Mouse (Mus musculus) monocyte, adult 2 months (primary cell): Measurements from ENCODE around the gene B3galt1.

Source experiments
- DNase-seq, 2 experiments: peaks; one replicate each; pipeline ENCODE4 v3.0.0; 2022; ENCODE audit warnings: low spot score in 2 of 2, low read depth in 1 of 2

B3galt1 gene

DNA sequence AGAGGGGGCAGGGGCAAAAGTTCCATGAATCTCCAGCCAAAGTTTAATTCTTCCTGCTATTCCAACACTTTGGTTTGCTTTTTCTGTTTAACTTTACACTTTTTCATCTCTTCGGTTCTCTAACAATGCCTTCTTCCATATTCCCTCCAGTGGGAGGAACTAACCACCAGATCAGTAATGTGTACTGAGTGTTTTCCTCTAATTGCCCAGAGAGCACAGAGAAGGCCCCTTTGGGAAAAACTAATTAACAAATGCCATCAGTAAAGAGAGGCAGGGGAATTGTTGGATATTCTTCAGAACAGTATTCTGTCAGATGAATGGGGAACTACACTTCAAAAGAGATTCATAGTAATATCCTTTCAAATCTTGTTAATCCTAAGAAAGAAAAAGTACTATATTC, 338.1 kb downstream of the B3galt1 start:
- DNase-seq, result no peak

DNA sequence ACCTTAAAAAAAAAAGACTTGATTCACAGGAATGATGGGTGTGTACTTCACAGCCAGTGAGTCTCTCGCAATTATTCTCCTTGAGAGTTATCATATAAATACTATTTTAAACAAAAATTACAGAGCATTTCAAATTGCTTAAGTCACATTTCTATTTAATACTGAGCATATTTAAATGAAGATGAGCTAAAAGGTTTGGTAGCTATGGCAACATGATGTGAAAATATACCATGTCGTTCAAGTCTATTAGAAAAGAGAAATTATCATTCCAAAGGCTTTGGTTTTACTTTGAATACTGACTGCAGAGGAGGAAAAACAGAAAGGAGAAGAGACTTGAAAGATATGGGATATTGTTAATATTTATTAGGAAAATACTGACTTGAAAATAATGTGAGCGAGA, 366.3 kb downstream of the B3galt1 start:
- DNase-seq, result no peak

DNA sequence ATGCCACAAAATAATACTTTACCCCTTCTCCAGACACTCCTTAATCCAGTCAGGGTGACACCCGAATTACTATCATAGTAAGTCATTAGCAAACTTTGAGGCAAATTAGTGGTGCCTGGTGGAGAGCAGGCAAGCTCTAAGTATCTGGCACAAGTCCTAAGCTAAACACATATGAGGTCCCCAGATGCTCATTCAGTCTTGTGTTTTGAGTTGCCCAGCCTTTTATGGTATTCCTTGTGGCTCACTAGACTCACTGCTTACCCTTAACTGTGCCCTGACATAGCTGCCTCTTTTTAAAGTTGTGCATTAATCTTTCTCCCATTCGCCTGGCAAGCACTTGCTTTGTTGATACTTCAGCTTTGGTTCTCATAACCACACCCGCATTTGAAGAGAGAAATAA, 382.7 kb downstream of the B3galt1 start:
- DNase-seq, result no peak

DNA sequence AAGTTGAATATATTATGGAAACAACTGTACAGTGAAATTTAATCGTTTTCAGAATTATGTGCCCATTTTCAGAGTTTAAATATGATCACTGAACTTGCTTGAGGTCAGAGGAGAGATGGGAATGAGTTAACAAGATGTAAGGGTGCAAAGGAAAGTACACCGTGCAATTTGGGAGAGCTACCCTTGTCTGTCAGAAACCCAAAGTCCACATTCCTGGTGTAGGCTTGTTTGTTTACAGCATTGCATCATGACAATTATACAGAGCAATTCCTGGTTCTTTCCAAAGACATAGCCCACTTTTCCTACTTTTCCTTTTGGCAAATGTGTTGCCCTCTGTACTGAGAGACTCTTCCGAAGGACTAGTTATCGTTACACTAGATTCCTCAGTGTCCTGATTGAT, 390.5 kb downstream of the B3galt1 start:
- no peak for DNase-seq

DNA sequence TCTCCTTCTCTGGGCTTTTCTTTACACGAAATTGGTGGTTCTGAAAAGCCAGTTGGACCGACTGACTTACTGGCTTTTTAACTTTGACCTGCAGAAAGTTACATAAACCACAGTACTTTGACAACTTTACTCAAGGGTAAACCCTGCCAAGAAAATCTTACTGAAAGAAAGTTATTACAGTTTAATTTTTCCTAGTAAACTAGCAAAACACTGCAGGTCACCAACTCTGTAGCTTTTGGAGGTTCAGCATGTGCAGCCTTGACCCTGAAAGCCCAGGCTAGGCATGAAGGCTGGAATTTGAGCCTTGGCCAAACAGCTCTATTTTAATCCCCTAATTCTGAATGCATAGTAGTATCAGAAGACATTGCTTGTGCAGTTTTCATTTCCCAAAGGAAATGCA, 391.9 kb downstream of the B3galt1 start:
- no peak for DNase-seq

DNA sequence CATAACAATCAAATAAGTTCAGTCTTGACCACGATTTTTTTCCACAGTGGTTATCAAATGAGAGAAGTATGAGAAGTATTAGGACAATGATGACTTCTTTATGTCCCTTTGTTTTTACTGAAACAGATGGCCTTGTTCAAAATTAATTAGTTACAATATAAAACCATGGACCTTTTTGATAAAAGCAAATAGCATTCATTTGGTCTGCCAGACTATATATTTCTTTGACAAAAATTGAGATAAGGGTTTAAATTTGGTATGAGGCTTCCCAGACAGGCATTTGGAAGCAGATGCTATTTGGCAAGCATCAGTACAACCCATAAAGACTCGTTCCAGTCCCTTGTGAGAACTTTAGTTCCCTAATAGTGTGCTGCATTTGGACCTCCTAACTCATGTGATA, 395.0 kb downstream of the B3galt1 start:
- no peak for DNase-seq

DNA sequence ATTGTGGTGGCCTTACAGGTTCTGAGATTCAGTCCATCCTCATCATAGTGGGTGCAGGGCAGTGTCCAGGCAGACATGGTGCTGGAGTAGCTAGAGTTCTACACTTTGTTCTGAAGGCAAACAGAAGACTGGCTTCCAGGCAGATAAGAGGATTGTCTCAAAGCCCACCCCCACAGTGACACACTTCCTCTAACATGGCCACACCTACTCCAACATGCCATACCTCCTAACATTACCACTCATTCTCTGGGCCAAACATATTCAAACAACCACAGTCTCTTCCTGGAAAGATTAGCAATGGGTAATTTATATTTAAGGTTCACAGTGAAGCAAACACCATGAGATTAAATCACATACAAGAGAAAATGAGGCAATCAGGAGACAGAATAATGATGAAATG, 403.1 kb downstream of the B3galt1 start:
- DNase-seq, result no peak

DNA sequence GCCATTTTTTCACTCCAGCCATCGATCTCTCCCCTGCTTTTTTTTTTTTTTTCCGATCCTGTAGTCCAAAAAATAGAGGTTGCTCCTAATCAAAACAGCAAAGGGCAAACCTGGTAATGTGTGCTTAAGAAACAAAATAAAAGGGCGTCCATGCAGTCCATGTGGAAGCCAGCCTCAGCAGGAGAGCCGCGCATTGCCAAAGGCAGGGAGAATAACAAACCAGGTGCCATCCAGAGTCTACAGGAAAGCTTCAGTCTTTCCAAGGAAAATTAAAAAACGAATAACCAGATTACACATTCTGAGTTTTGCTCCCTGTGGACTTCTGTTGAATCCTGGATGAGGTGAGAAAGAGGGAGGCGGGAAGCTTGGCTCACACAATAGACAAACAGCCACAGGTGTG, 405.4 kb downstream of the B3galt1 start:
- DNase-seq, result no peak

DNA sequence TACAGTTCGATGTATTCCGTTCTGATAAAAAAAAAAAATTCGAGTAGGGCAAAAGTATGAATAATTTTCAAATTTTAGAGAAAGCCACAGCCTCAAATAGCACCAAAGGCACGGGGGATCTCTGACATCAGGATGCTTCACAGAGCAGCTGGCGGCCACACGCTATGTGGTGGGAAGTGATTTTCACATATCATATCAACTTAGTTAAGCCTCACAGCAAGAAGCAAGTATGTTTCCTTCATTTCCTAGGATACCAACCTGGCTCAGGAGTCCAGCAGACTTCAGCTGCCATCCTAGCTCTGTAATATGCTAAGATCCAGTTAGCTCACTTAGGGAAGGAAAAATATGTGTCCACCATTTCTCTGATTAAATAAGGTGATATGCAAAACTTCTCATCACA, 405.9 kb downstream of the B3galt1 start:
- no peak for DNase-seq

DNA sequence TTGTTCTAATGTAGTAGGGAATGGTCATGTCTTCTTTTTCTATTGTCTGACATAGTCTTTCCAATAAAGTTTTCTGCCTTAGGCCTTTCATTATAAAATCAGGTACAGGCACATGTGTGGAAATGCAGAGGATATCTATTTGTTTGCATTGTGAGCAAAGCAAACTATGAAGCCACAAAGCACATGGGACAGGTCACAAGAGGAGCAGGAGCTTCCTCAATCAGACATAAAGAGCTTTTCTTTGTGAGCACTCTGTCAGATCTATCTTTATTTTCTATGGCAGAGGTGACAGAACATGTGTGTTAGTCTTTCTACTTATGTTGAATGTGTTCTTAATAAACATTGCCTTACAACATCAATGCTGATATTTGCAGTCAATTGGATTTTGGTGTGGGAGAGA, 410.1 kb downstream of the B3galt1 start:
- no peak for DNase-seq

DNA sequence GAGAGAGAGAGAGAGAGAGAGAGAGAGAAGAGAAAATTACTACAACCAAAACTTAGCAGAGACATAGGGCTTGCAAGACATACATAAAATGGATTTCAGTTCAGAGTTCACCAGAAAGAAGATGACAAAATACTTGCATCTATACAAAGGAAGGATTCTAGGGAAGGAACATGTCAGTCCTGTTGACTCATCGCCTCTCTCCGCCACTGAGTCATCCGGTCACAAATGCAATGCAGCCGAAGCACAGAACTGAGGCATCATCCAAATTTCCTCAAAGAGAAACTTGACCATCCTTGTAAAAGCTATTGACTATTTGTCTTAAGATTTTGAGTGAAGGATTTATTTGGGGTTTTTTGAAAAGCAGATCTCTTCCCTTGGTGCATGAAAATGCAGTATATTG, 410.8 kb downstream of the B3galt1 start:
- DNase-seq, result no peak

DNA sequence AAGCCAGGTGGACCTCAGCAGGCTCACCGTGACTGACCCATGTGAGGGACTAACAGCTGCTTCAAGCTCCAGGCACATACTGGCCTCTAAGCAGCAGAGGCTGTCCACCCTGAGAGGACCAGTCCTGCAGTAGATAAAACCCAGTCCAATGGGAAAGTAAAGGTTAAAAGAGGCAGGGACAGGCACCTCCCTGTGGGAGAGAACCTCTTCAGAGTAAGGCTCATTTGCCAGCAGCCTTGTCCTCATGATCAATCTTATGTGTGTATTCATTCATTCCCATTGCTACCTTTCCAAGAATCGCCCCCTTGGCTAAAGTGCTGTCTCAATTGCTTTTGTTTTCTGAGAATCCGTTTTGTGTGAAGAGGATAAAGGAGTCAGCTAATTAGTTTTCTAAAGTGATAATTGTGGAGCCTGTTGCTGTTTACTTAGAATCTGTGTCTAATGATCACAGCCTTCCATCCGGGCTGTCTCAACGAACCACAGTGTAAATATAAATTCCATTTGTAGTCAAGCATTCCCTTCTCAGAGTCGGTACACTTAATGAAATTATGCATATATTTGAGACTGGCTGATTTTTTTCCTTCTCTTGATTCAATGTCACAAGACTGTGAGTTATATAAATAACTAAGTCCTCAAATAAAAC, 412.1 kb downstream of the B3galt1 start:
- no peak for DNase-seq

DNA sequence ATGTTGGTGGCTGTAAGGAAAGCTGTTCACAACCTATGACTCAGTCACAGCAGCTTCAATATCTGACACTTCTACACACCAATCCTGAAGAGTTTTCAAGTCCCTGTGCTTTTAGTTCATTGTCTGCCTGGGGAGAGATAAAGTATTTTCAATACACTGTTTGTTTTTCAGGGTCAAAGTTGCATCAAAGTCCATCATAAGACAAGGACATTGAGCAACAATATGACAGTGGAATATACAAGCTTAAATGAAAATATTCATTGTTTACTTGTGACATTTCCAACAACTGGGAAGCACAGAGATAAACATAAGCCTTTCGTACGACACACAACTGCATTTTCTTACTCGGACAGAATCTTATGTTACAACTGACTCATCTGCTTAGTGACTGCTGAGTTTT, 417.9 kb downstream of the B3galt1 start:
- DNase-seq, result no peak

DNA sequence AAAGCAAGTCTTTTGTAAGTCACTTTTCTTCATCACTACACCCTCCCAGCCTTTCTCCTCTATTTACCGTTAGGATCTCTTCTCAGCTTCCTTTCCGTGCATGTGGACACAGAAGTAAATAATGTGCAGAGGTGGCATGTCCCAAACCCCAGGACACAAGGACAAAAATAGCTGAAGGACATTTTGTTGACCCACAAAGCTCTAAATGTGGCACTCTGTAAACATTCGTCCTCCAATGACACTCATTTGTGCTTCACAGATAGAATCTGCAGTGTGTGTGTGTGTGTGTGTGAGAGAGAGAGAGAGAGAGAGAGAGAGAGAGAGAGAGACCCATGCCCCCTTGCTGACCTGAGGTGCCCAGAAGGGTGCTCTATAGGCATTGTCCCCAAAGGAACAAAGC, 419.5 kb downstream of the B3galt1 start:
- no peak for DNase-seq

DNA sequence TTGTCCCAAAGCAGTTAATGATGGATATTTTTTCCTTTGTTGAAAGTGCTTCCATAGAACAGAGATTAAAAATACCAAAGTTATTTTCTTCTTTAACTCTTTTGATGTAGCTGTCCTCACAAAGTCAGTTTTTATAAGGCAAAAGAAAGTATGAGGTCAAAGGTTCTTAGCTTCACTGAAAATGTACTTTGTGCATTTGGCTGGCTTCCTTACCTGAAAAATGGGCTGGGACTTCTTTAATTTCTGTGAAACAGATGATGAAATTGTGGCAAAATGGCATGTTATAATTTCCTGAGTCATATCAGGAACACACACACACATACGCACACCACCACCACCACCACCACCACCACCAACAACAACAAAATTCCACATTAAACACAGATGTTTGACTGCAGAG, 427.8 kb downstream of the B3galt1 start:
- no peak for DNase-seq

DNA sequence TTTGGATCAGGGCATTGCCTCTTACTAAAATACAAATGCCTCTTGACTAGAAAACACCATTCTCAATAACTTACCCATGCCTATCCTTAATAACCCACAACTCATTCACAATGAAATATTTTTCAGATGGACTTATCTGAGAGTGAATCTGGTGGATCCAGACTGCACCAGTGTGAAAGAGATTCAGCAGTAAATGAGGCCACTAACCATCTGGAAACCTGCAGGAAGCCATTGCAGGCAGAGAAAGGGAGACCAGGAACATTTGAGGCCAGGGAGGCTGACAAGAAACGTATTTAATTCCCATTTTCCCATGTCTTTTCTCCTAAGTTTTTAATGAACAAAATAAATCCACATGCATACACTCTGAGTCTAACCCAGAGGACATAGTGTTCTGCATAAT, 437.4 kb downstream of the B3galt1 start:
- no peak for DNase-seq

DNA sequence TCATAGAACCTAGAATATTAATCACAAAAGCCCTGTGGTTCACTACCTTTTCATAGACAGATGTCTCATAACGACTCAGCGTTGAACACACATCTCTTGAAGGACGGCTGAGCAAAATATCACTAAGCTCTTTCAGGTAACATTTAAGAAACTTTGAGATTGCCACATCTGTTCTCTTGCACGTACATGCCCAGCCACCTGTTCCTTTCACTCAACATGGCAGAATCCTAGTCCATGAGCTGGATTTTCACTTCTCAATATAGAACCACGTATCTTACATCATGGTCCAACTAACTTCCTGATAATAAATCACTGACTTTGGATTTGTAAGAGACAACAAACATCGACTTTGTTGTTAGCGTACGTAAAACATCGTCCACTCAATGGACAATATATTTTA, 439.5 kb downstream of the B3galt1 start:
- no peak for DNase-seq

DNA sequence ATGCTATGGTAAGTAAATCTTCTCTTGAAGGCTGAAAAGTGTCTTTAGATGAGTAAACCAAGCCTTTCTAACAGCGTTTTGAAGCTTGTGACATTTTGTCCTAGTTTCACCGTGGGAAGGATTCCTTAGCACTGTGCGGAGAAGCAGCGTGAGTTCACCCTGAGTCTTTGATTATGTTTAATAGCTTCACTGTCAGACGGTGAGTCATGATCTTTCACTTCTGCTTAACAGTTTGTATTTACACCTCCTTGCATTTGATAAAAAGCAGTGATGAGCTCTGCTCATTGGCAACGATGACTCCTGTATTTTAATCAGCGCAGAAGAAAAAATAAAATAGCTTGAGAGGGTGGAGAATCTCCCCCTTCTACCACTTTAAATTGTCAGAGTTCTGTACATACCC, 440.0 kb downstream of the B3galt1 start:
- no peak for DNase-seq

DNA sequence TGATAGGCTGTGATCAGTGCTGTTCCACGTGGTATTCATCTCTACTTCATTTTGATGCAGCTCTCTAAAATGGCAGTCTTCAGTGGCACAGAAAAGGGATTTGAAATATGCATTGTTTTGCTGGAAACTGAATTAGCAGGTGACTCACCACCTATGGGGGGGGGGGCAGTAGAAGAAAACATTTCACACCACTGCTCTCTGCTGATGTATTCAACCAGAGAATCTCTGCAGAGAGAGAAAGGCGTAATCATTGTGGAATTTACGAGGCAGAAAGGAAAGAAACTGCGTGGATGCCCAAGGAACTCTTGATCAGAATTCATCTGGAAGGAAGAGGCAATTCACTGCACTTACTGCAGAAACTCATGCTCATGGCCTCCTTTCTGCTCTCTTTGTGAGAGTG, 445.7 kb downstream of the B3galt1 start:
- DNase-seq, result no peak

DNA sequence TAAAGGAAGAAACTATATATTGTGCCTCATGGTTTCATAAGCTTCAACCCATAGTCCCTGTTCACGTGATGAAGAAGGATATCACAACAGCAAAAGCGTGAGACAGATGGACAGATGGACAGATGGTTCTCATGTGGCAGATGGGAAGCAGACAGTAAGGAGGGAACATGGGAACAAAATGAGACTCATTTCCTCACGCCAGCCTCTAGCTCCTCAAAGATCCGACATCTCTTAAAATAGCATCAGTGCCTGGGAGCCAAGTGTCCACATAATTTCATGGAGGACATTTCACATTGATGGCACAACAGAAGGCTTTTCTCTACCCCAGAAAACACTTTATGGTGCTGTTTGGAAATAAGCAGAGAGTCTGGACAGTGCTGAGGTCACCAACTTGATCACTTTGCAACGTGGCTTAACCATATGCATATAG, 454.6 kb downstream of the B3galt1 start:
- no peak for DNase-seq

DNA sequence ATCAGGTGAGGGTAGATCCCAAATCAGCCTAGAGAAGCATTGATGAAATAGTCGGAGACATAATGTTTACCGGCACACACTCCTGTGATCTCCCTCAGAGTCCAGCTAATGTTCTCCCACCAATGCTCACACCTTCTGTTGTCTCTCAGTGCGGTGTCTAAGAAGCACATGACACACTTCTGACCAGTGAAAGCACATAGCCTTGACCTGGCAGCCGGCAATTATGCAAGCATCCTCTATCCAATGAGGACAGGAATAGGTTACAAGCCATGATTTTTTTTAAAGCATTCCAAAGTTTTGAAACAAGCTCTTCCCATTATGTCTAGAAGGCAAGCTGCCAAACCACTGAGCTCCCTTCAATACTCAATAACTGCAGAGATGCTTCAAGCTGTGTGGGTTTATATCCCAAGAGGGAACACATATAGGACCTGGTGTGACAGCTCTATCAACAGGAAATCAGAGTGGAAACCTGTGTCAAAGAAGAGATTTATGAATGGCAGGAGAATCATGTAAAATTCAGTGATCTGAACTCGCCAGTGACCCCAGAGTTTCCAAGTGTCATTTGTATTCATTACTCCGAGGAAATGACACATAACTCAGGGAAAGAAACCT, 456.0 kb downstream of the B3galt1 start:
- no peak for DNase-seq

DNA sequence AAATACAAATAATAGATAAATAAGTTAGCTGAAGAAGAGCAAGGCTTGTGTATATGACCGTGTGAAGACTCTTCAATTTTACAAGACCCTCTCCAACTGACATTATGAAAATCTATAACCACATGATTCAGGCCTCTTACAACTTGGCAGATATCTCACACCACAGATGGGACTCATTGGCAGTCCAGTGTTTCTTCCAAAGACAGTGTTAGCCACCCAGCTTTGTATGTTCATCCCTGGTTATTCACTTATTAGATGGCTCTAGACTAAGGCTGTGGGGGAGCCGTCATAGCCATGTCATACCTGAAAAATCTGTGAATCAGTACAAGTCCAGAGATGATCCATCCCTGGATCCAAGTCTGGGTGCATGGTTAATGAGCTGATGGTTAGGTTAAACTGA, 463.1 kb downstream of the B3galt1 start:
- DNase-seq, result no peak

DNA sequence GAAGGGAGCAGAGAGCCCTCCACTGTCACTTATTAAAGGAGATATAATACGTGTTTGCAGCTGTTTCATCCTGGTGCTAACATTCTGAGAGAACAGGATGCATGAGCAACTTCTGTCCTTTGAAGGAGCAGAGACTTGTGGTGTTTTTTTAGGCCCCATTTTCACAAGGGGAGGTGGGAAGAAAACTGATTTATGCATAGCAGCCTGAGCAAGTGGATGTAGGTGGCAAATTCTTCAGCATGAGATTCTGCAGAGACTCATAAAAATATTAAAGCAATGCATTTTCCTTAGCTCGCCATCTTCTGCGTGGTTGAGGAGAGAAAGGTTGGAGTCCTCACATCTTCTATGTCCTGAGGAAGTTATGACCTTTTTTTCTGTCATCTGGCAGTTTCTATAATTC, 469.0 kb downstream of the B3galt1 start:
- DNase-seq, result no peak
